Mouse (Mus musculus): ENCODE measurements around the gene H2bfm. TPM values are rescaled to one million over a fixed set of nuclear protein-coding genes. Genes with fewer than 3 reads are reported as not detected.
"Not testable (repeated sequence)": the region's sequence is repeated elsewhere in the genome, so short reads cannot be mapped to it uniquely, and the experiment has no call there.

Gene H2bfm
- not detected in 2 replicates for polyA plus RNA-seq (2015; fragmentation: Nextera tagmentation; extraction: Ambion mirVana)

- WGBS = 93% methylated on average over 14 of the region's 14 CpGs
- no peak within 1 kb of the TSS for H3K4me3 ChIP-seq (ENCODE audit: low read length)
- no peak within 1 kb of the TSS for H3K9ac ChIP-seq (ENCODE audit: low read depth, low read length)
- H3K36me3 ChIP-seq (ENCODE audit: control insufficient read depth, insufficient read depth, low read length) = no peaks in the 10 kb centered on the region
- no peak for ATAC-seq
- H3K27me3 ChIP-seq (replicated peaks; ENCODE audit: control insufficient read depth, insufficient read depth, low read length) = no peaks in the 10 kb centered on the region
- no peaks in the 10 kb centered on the region; the same call in 1 of the 2 replicates for H3K9me3 ChIP-seq (ENCODE audit: control insufficient read depth, low read length)
- no peak within 1 kb of the TSS for H3K4me2 ChIP-seq (ENCODE audit: low read length)
- H3K4me1 ChIP-seq (ENCODE audit: control insufficient read depth, insufficient read depth, low read depth, low read length) = no peaks in the 10 kb centered on the region
- no peak within 1 kb of the TSS for H3K27ac ChIP-seq (ENCODE audit: low read depth, low read length)
Measured at GRCm38 (mm10) chrX:136927031-136927430, at the start of gene H2bfm. Gene H2bfm (plus strand): TSS chrX:136927325.

GRCm38 (mm10) chrX:136895757-136896156 is 31.4 kb upstream of the H2bfm start:
- Histone ChIP-seq H3K9ac (ENCODE audit: low read depth, low read length) (no peak overlapping the region), H3K27me3 (replicated peaks; ENCODE audit: control insufficient read depth, insufficient read depth, low read length) (no peaks in the 10 kb centered on the region), H3K27ac (ENCODE audit: low read depth, low read length) (no peak overlapping the region), H3K36me3 (ENCODE audit: control insufficient read depth, insufficient read depth, low read length) (no peaks in the 10 kb centered on the region), H3K4me3 (ENCODE audit: low read length) (no peak overlapping the region), H3K4me2 (ENCODE audit: low read length) (no peak overlapping the region), H3K9me3 (ENCODE audit: control insufficient read depth, low read length) (no peaks in the 10 kb centered on the region), H3K4me1 (ENCODE audit: control insufficient read depth, insufficient read depth, low read depth, low read length) (no peaks in the 10 kb centered on the region)
- 62% methylated on average over 2 of the region's 2 CpGs for WGBS
- ATAC-seq = no peak

- H3K4me2 ChIP-seq (ENCODE audit: low read length) = no peak overlapping the region
- no peaks in the 10 kb centered on the region for H3K4me1 ChIP-seq (ENCODE audit: control insufficient read depth, insufficient read depth, low read depth, low read length)
- H3K9me3 ChIP-seq (ENCODE audit: control insufficient read depth, low read length) = no peaks in the 10 kb centered on the region
- H3K4me3 ChIP-seq (ENCODE audit: low read length) = no peak overlapping the region
- no peaks in the 10 kb centered on the region for H3K27me3 ChIP-seq (replicated peaks; ENCODE audit: control insufficient read depth, insufficient read depth, low read length)
- ATAC-seq = no peak
- H3K9ac ChIP-seq (ENCODE audit: low read depth, low read length) = no peak overlapping the region
- no peaks in the 10 kb centered on the region for H3K36me3 ChIP-seq (ENCODE audit: control insufficient read depth, insufficient read depth, low read length)
- no peak overlapping the region for H3K27ac ChIP-seq (ENCODE audit: low read depth, low read length)
- WGBS = 64% methylated on average over 4 of the region's 4 CpGs
Measured at GRCm38 (mm10) chrX:136904369-136904768, 22.8 kb upstream of the H2bfm start.

- Histone ChIP-seq H3K4me3 (ENCODE audit: low read length) (no peak overlapping the region), H3K4me1 (ENCODE audit: control insufficient read depth, insufficient read depth, low read depth, low read length) (no peaks in the 10 kb centered on the region), H3K27me3 (replicated peaks; ENCODE audit: control insufficient read depth, insufficient read depth, low read length) (no peaks in the 10 kb centered on the region), H3K9me3 (ENCODE audit: control insufficient read depth, low read length) (no peaks in the 10 kb centered on the region; the same call in 1 of the 2 replicates), H3K4me2 (ENCODE audit: low read length) (no peak overlapping the region), H3K9ac (ENCODE audit: low read depth, low read length) (no peak overlapping the region), H3K27ac (ENCODE audit: low read depth, low read length) (no peak overlapping the region), H3K36me3 (ENCODE audit: control insufficient read depth, insufficient read depth, low read length) (no peaks in the 10 kb centered on the region)
- no peak for ATAC-seq
Measured at GRCm38 (mm10) chrX:136925863-136926262, 1.3 kb upstream of the H2bfm start.

- 67% methylated on average over 3 of the region's 3 CpGs for WGBS
- no peak overlapping the region for H3K9ac ChIP-seq (ENCODE audit: low read depth, low read length)
Measured at GRCm38 (mm10) chrX:136937985-136938384, 10.9 kb downstream of the H2bfm start.

GRCm38 (mm10) chrX:136957583-136958279 is 30.6 kb downstream of the H2bfm start:
- not testable (repeated sequence) for H3K9me3 ChIP-seq (ENCODE audit: control insufficient read depth, low read length); H3K27me3 ChIP-seq (replicated peaks; ENCODE audit: control insufficient read depth, insufficient read depth, low read length); H3K36me3 ChIP-seq (ENCODE audit: control insufficient read depth, insufficient read depth, low read length); H3K4me1 ChIP-seq (ENCODE audit: control insufficient read depth, insufficient read depth, low read depth, low read length); H3K27ac ChIP-seq (ENCODE audit: low read depth, low read length)
- peak overlapping the region; percentile 50 for H3K4me2 ChIP-seq (ENCODE audit: low read length)
- H3K9ac ChIP-seq (ENCODE audit: low read depth, low read length) = peak overlapping the region; percentile 55
- ATAC-seq = peak; percentile 100
- 18% methylated on average over 13 of the region's 13 CpGs for WGBS
- H3K4me3 ChIP-seq (ENCODE audit: low read length) = peak overlapping the region; percentile 47

More at GRCm38 (mm10) chrX:136937985-136938384, 10.9 kb downstream of the H2bfm start:
- Histone ChIP-seq H3K9me3 (ENCODE audit: control insufficient read depth, low read length) (no peaks in the 10 kb centered on the region), H3K27ac (ENCODE audit: low read depth, low read length) (no peak overlapping the region), H3K4me1 (ENCODE audit: control insufficient read depth, insufficient read depth, low read depth, low read length) (no peaks in the 10 kb centered on the region), H3K36me3 (ENCODE audit: control insufficient read depth, insufficient read depth, low read length) (no peaks in the 10 kb centered on the region), H3K27me3 (replicated peaks; ENCODE audit: control insufficient read depth, insufficient read depth, low read length) (no peaks in the 10 kb centered on the region), H3K4me2 (ENCODE audit: low read length) (no peak overlapping the region), H3K4me3 (ENCODE audit: low read length) (no peak overlapping the region)
- ATAC-seq = no peak

- Histone ChIP-seq H3K4me3 (ENCODE audit: low read length) (peak overlapping the region; percentile 47), H3K4me2 (ENCODE audit: low read length) (peak overlapping the region; percentile 50)
- not testable (repeated sequence) for H3K27me3 ChIP-seq (replicated peaks; ENCODE audit: control insufficient read depth, insufficient read depth, low read length); H3K9me3 ChIP-seq (ENCODE audit: control insufficient read depth, low read length); H3K4me1 ChIP-seq (ENCODE audit: control insufficient read depth, insufficient read depth, low read depth, low read length); H3K9ac ChIP-seq (ENCODE audit: low read depth, low read length); H3K27ac ChIP-seq (ENCODE audit: low read depth, low read length); H3K36me3 ChIP-seq (ENCODE audit: control insufficient read depth, insufficient read depth, low read length)
- WGBS = 56% methylated on average over 5 of the region's 5 CpGs
- ATAC-seq = peak; percentile 32
Measured at GRCm38 (mm10) chrX:136958300-136958699, 31.2 kb downstream of the H2bfm start.

GRCm38 (mm10) chrX:136959688-136960087 is 32.6 kb downstream of the H2bfm start:
- no peak overlapping the region for H3K27ac ChIP-seq (ENCODE audit: low read depth, low read length)
- 15% methylated on average over 2 of the region's 2 CpGs for WGBS
- no peak overlapping the region for H3K4me3 ChIP-seq (ENCODE audit: low read length)
- H3K9me3 ChIP-seq (ENCODE audit: control insufficient read depth, low read length) = no peaks in the 10 kb centered on the region
- no peak overlapping the region for H3K9ac ChIP-seq (ENCODE audit: low read depth, low read length)
- H3K4me1 ChIP-seq (ENCODE audit: control insufficient read depth, insufficient read depth, low read depth, low read length) = no peaks in the 10 kb centered on the region
- no peak overlapping the region for H3K4me2 ChIP-seq (ENCODE audit: low read length)
- no peaks in the 10 kb centered on the region for H3K36me3 ChIP-seq (ENCODE audit: control insufficient read depth, insufficient read depth, low read length)
- H3K27me3 ChIP-seq (replicated peaks; ENCODE audit: control insufficient read depth, insufficient read depth, low read length) = no peaks in the 10 kb centered on the region
- no peak for ATAC-seq

GRCm38 (mm10) chrX:136975397-136975796 is 48.3 kb downstream of the H2bfm start, which contains the start of gene Tmsb15b2:
Gene Tmsb15b2 (minus strand): TSS chrX:136975497.
- H3K4me1 ChIP-seq (ENCODE audit: control insufficient read depth, insufficient read depth, low read depth, low read length); H3K36me3 ChIP-seq (ENCODE audit: control insufficient read depth, insufficient read depth, low read length); H3K27ac ChIP-seq (ENCODE audit: low read depth, low read length); H3K9me3 ChIP-seq (ENCODE audit: control insufficient read depth, low read length); H3K27me3 ChIP-seq (replicated peaks; ENCODE audit: control insufficient read depth, insufficient read depth, low read length); ATAC-seq: not testable (repeated sequence)
- WGBS = 89% methylated on average over 6 of the region's 6 CpGs
- H3K4me3 ChIP-seq (ENCODE audit: low read length) = peak within 1 kb of the TSS; percentile 53
- H3K4me2 ChIP-seq (ENCODE audit: low read length) = peak within 1 kb of the TSS; percentile 59
- H3K9ac ChIP-seq (ENCODE audit: low read depth, low read length) = peak within 1 kb of the TSS; percentile 61

All from hindbrain, embryonic 16.5 days (tissue).